Mouse (Mus musculus) heart, adult 2 months (tissue): ENCODE data around the gene Wdr89. TPM values are rescaled to one million over a fixed set of nuclear protein-coding genes. Genes with fewer than 3 reads are reported as not detected.

Experiments used
- DNase-seq, 2 experiments: peaks; one replicate each; pipeline ENCODE4 v3.0.0; 2021
- H3K27ac ChIP-seq: fragments of 200-600 bp; 2 replicates; pipeline ENCODE4 v1.8.1; 2022
- H3K27me3 ChIP-seq: fragments of 200-500 bp; 2 replicates; pipeline ENCODE4 v1.6.1; 2012; ENCODE audit warnings: mild to moderate bottlenecking, low read length, inconsistent platforms, mixed read lengths; ENCODE audit not compliant: control insufficient read depth, insufficient read depth
- H3K36me3 ChIP-seq: fragments of 200-500 bp; 2 replicates; pipeline ENCODE4 v1.6.1; 2012; ENCODE audit warnings: low read length, inconsistent platforms; ENCODE audit not compliant: control insufficient read depth, insufficient read depth
- H3K4me1 ChIP-seq: fragments of 200-500 bp; 2 replicates; pipeline ENCODE4 v1.6.1; 2011; ENCODE audit warnings: low read length; ENCODE audit not compliant: control insufficient read depth, insufficient read depth
- H3K4me3 ChIP-seq: fragments of 200-600 bp; 2 replicates; pipeline ENCODE4 v1.8.1; 2022
- H3K79me2 ChIP-seq: fragments of 200-500 bp; replicated peaks from 2 replicates; pipeline ENCODE4 v1.6.1; 2012; ENCODE audit warnings: mild to moderate bottlenecking, inconsistent platforms, low read length, moderate library complexity, mixed read lengths; ENCODE audit not compliant: control insufficient read depth, insufficient read depth
- H3K9ac ChIP-seq: fragments of 200-500 bp; 2 replicates; pipeline ENCODE4 v1.6.1; 2012; ENCODE audit warnings: low read depth, mild to moderate bottlenecking, control low read depth, inconsistent platforms, low read length, mixed read lengths
- CTCF ChIP-seq: fragments of 200-600 bp; IDR thresholded peaks from 2 replicates; pipeline ENCODE4 v1.8.1; 2022; ENCODE audit warnings: antibody characterized with exemption, mild to moderate bottlenecking, moderate library complexity
- EP300 ChIP-seq: fragments of 200-500 bp; IDR thresholded peaks from 2 replicates; pipeline ENCODE4 v1.6.1; 2011; ENCODE audit warnings: low read depth, low read length, control low read depth; ENCODE audit not compliant: insufficient read depth
- POLR2A ChIP-seq: fragments of 200-500 bp; IDR thresholded peaks from 2 replicates; pipeline ENCODE4 v1.6.1; 2011; ENCODE audit warnings: mild to moderate bottlenecking, low read depth, low read length, control low read depth; ENCODE audit not compliant: insufficient read depth
- WGBS: fragments of 180-500 bp; shearing (Covaris S2); methylation state at CpG from one replicate; pipeline ENCODE4 v1.1.7; 2018; 5-methylcytosine and 5-hydroxymethylcytosine counted together
- intact Hi-C: fragments of 180-260 bp; cut with DNase I; formaldehyde crosslinking; loops from one replicate; pipeline ENCODE4 v1.15.1; 2025
- polyA plus RNA-seq: library from polyadenylated mRNA; depleted of rRNA; stranded (reverse); fragments of >200 nt; gene quantifications from 2 replicates; pipeline ENCODE4 v1.2.3, GENCODE M21; 2012
- total RNA-seq, 2 experiments: library from RNA; stranded (reverse); gene quantifications; 2 replicates each; pipeline ENCODE4 v1.2.3; 2021

The Wdr89 gene
- total and polyA plus RNA-seq, 3 experiments = 2.6 to 2.8 (median 2.8) TPM

DNA sequence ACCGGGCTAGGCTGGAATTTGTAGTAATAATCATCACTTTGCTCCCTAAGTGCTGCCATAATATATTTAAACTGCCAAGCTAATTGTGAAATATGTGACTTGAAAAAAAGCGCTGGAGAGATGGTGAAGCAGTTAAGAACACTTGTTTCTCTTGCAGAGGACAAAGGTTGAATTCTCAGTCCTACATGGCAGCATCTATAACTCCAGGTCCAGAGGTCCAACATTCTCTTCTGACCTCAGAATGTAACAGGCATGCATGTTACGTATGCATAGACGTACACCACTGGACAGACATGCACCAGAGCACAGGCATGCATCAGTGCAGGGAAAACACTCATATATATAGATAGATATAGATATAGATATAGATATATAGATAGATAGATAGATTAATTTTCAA lies 9.1 kb upstream of the Wdr89 start:
- Histone ChIP-seq H3K79me2 (no peaks in the 10 kb centered on the region), H3K4me1 (no peaks in the 10 kb centered on the region), H3K36me3 (no peaks in the 10 kb centered on the region), H3K27me3 (no peaks in the 10 kb centered on the region), H3K4me3 (no peak overlapping the region), H3K27ac (no peak overlapping the region), H3K9ac (no peak overlapping the region)
- DNase-seq = no peak
- intact Hi-C loops = no loop called here
- no peak for TF ChIP-seq EP300
- TF ChIP-seq POLR2A = no peak
- no peak for TF ChIP-seq CTCF
- 92% methylated on average over 4 of the region's 4 CpGs for WGBS

DNA sequence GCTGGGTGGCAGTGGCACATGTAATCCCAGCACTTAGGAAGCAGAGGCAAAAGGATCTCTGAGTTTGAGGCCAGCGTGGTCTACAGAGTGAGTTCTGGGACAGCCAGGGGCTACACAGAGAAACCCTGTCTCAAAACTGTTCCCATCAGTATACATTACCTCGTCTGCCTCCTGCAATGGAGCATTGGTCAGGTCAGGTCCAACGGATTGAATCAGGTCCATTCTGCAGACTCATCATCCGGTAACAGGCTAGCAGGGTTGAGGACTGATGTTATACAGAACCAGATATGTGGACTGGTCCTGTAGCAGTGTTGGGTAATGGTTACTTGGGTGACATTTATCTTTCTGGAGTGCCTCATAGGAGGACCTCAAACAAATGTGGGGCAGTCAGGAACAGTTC lies 3.3 kb upstream of the Wdr89 start:
- intact Hi-C loops = loop anchor here (5.0 kb wide), 2 partner anchors 65 to 100 kb away; partner anchors contain the start of gene Sgpp1
- Histone ChIP-seq H3K4me3 (no peak overlapping the region), H3K9ac (no peak overlapping the region), H3K79me2 (no peaks in the 10 kb centered on the region), H3K4me1 (0 out of 2 replicates have a peak, but pooled peaks cover 1% of the 10 kb centered on the region), H3K27me3 (no peaks in the 10 kb centered on the region), H3K36me3 (no peaks in the 10 kb centered on the region; the same call in 1 of the 2 replicates), H3K27ac (no peak overlapping the region)
- no peak for TF ChIP-seq CTCF
- TF ChIP-seq POLR2A = no peak
- TF ChIP-seq EP300 = no peak
- WGBS = 92% methylated on average over 4 of the region's 4 CpGs
- no peak for DNase-seq

DNA sequence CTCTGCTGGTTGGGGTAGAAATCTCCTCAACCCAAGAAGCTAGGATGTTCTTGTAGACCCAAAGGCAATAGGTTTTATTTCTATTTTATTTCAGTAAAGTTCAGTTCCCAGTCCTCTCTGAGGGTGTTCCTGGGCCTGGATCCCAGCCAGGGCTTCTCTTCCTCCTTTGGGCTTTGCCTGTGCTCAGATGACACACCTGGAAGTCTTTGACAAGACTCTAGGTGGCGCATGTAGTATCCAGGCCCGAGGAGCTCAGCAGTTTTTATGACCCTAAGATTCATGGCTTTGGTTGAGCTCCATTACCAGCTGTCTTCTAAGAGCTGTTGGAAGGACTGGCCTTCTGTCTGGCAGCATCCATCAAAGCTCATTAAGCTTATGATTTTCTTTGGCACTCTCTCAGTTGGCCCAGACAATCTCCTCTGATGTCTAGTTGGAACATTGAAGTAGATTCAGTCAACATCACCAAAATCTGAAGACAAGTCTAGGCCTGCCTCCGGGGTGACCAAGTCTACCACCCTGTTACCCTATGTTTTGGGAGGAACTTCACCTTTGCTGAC lies 2.5 kb upstream of the Wdr89 start:
- H3K9ac ChIP-seq = no peak overlapping the region
- H3K27ac ChIP-seq = no peak overlapping the region
- 0 out of 2 replicates have a peak, but pooled peaks cover 1% of the 10 kb centered on the region for H3K4me1 ChIP-seq
- H3K79me2 ChIP-seq = no peaks in the 10 kb centered on the region
- TF ChIP-seq EP300 (no peak), CTCF (no peak), POLR2A (no peak)
- WGBS = 84% methylated on average over 3 of the region's 3 CpGs
- no peaks in the 10 kb centered on the region; the same call in 1 of the 2 replicates for H3K36me3 ChIP-seq
- no peak overlapping the region for H3K4me3 ChIP-seq
- H3K27me3 ChIP-seq = no peaks in the 10 kb centered on the region
- intact Hi-C loops = loop anchor here (5.0 kb wide), 2 partner anchors 65 to 100 kb away; partner anchors contain the start of gene Sgpp1
- DNase-seq = no peak

DNA sequence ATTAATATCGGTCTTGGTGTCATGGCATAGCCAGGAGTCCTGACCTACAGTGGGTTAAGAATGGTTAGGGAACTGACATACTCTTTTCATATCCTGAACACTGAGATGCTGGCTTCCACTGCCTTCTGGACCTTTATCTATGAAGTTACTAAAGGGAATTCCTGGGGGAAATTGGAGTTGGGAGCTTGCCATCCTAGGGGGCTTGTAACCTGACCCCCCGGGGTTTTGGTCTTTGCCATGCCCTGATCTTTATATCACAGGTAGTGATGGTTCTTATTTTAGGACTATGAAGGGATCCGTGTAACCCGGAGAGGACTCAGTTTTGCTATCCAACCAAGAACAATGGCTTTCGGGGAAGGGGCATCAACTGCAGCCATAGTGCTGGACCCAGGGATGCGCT lies 1.3 kb upstream of the Wdr89 start:
- H3K9ac ChIP-seq = no peak overlapping the region

DNA sequence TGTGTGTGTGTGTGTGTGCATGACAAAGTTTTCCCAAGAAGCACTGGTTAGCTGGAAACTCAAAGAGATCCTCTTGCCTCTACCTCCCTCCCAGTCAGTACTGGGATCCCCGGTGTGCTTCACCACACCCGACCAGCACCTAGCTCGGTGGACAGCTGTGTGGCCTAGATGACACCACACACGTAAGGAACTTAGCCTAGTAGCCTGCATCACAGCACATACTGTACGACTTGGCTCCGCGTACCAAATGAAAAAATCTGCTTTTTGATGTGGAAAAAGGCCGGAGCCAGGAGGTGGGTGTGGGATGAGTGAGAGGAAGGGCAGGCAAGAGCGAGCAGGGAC lies 450 bp downstream of the Wdr89 start:
- intact Hi-C loops = loop anchor here (1.0 kb wide), 1 partner anchor 73 kb away; the partner anchor contains the start of gene Ppp2r5e

More for the DNA sequence above, 1.3 kb upstream of the Wdr89 start:
- no peaks in the 10 kb centered on the region for H3K79me2 ChIP-seq
- intact Hi-C loops = loop anchor here (5.0 kb wide), 2 partner anchors 67 to 102 kb away; partner anchors contain the start of gene Sgpp1
- TF ChIP-seq POLR2A (no peak), EP300 (no peak), CTCF (no peak)
- no peak overlapping the region; the same call in 1 of the 2 replicates for H3K4me3 ChIP-seq
- DNase-seq = no peak
- 0 out of 2 replicates have a peak, but pooled peaks cover 1% of the 10 kb centered on the region for H3K4me1 ChIP-seq
- no peaks in the 10 kb centered on the region for H3K27me3 ChIP-seq
- WGBS = 85% methylated on average over 6 of the region's 6 CpGs
- no peaks in the 10 kb centered on the region; the same call in 1 of the 2 replicates for H3K36me3 ChIP-seq
- no peak overlapping the region; the same call in 1 of the 2 replicates for H3K27ac ChIP-seq

DNA sequence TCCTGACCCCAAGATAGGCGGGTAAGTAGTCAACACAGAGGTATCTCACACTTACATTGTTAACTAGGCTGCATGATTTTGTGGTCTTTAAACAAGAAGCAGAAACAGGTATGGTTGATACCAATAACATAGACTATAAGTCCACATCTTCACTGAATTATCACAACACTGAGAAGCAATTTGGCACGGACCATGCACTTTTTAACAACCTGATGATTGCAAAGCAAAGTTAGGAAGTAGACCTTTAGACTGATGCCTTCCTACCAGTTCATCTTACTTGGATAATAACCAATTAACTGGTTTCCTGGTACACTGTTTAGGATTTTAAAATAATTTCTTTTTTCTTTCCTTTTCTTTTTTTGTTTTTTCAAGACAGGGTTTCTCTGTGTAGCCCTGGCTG lies 1.1 kb downstream of the Wdr89 start:
- H3K4me3 ChIP-seq = no peak overlapping the region
- H3K27ac ChIP-seq = no peak overlapping the region
- intact Hi-C loops = no loop called here
- DNase-seq = no peak
- no peak for TF ChIP-seq CTCF
- no peak for TF ChIP-seq POLR2A
- no peak for TF ChIP-seq EP300
- no peaks in the 10 kb centered on the region; the same call in 1 of the 2 replicates for H3K36me3 ChIP-seq
- no peaks in the 10 kb centered on the region; the same call in 1 of the 2 replicates for H3K79me2 ChIP-seq
- WGBS = 93% methylated on average over 2 of the region's 2 CpGs
- H3K9ac ChIP-seq = no peak overlapping the region
- 0 out of 2 replicates have a peak, but pooled peaks cover 1% of the 10 kb centered on the region for H3K4me1 ChIP-seq
- no peaks in the 10 kb centered on the region for H3K27me3 ChIP-seq

More for the DNA sequence above, 450 bp downstream of the Wdr89 start:
- WGBS = 1% methylated on average over 9 of the region's 9 CpGs
- H3K4me1 ChIP-seq = 0 out of 2 replicates have a peak, but pooled peaks cover 1% of the 10 kb centered on the region
- H3K27me3 ChIP-seq = no peaks in the 10 kb centered on the region
- peak overlapping the region; percentile 56 for H3K27ac ChIP-seq
- DNase-seq = no peak
- no peaks in the 10 kb centered on the region; the same call in 1 of the 2 replicates for H3K79me2 ChIP-seq
- peak overlapping the region; percentile 71 for H3K9ac ChIP-seq
- H3K4me3 ChIP-seq = peak overlapping the region; percentile 71
- H3K36me3 ChIP-seq = no peaks in the 10 kb centered on the region; the same call in 1 of the 2 replicates
- no peak for TF ChIP-seq EP300
- no peak for TF ChIP-seq CTCF
- TF ChIP-seq POLR2A = no peak
